In genomic region chr13:99496106-99496505, GRCm38 (mm10) we compare ENCODE assay signal across 17 mouse cellular contexts. TPM values are rescaled to one million over a fixed set of nuclear protein-coding genes. Genes with fewer than 3 reads are reported as not detected.
A peak's percentile ranks its signal among the peaks of the same experiment; 100 is the strongest.
DNase-seq lines count a peak whose midpoint lies in the region; ATAC-seq and TF ChIP-seq lines count a peak whose summit lies in the region.
"Had no signal": no experiment of that assay in that cellular context is flagged by ENCODE, and none has a peak within 500 bp of the region (broad histone marks: within the 10 kb centered on the region; RNA-seq: fewer than 3 reads in every experiment).

No protein-coding gene starts in this region.

- TF ChIP-seq CTCF in liver, embryonic 14.5 days (IDR thresholded peaks at IDR 0.05; ENCODE audit: low read depth), result peak; percentile 21; the same call in 1 of the 2 replicates
- peak in 1 of 2 experiments; percentile 53; a peak in 2 of 4 replicates for TF ChIP-seq CTCF in CH12.LX (conservative IDR thresholded peaks at IDR 0.05 in 1 of 2, IDR thresholded peaks at IDR 0.05 in 1 of 2; ENCODE audit: low read depth in 2 of 2, low read length in 2 of 2)
- TF ChIP-seq CTCF in cortical plate, adult 2 months (IDR thresholded peaks at IDR 0.05; ENCODE audit: extremely low read depth, insufficient read depth, low read length), result peak; percentile 43; the same call in 1 of the 2 replicates

- no peaks in the 10 kb centered on the region for H3K9me3 ChIP-seq in liver, embryonic 14.5 days (ENCODE audit: control insufficient read depth, low read length)
- H3K9me3 ChIP-seq in liver, embryonic 11.5 days (ENCODE audit: control insufficient read depth, low read length), result no peaks in the 10 kb centered on the region
- no peaks in the 10 kb centered on the region for H3K9me3 ChIP-seq in CH12.LX (replicated peaks; ENCODE audit: low read length)
- no peaks in the 10 kb centered on the region for H3K9me3 ChIP-seq in limb, embryonic 10.5 days (replicated peaks)
- H3K9me3 ChIP-seq: forebrain, embryonic 13.5 days; heart, embryonic 12.5 days; hindbrain, embryonic 10.5 days had no signal

- TF ChIP-seq POLR2A in CH12.LX (IDR thresholded peaks at IDR 0.05; ENCODE audit: low read depth, low read length), result no peak
- TF ChIP-seq POLR2A in cortical plate, adult 2 months (IDR thresholded peaks at IDR 0.05; ENCODE audit: extremely low read depth, insufficient read depth, low read length), result no peak

- no peak overlapping the region for H3K9ac ChIP-seq in liver, embryonic 14.5 days (replicated peaks)
- H3K9ac ChIP-seq in liver, embryonic 11.5 days (ENCODE audit: low read depth, low read length), result no peak overlapping the region
- no peak overlapping the region for H3K9ac ChIP-seq in CH12.LX (ENCODE audit: insufficient read depth, low read depth)
- H3K9ac ChIP-seq: forebrain, embryonic 13.5 days; heart, embryonic 12.5 days had no signal

- no peaks in the 10 kb centered on the region for H3K79me2 ChIP-seq in CH12.LX (replicated peaks; ENCODE audit: control insufficient read depth, extremely low read depth, insufficient read depth, poor library complexity, severe bottlenecking)

- intact Hi-C loops in heart, postnatal 36 days (cut with DNase I), result loop anchor here (5.0 kb wide), 2 partner anchors 49 to 341 kb away; no protein-coding TSS in a partner anchor

- DNase-seq in heart, adult 11 months, result peak; percentile 23
- no peak for DNase-seq in heart, postnatal 36 days
- no peak for DNase-seq in liver, embryonic 14.5 days (ENCODE audit: low read depth in 3 of 3, low spot score in 3 of 3)
- DNase-seq in liver, embryonic 11.5 days (ENCODE audit: low spot score), result no peak
- DNase-seq in CH12.LX (ENCODE audit: extremely low read depth), result peak; percentile 12
- DNase-seq in adrenal gland, postnatal 36 days, result no peak
- no peak for DNase-seq in limb, embryonic 10.5 days (ENCODE audit: low spot score)
- DNase-seq: cerebellum, adult 11-12 months; embryo, embryonic 11 days; kidney, postnatal 36 days; midbrain, embryonic 14.5 days had no signal

- no peak for TF ChIP-seq EP300 in liver, embryonic 14.5 days (IDR thresholded peaks at IDR 0.05; ENCODE audit: low read depth)
- TF ChIP-seq EP300 in CH12.LX (IDR thresholded peaks at IDR 0.05; ENCODE audit: low read length), result no peak

- H3K27ac ChIP-seq in liver, embryonic 14.5 days, result no peak overlapping the region
- H3K27ac ChIP-seq in liver, embryonic 11.5 days (ENCODE audit: low read depth, low read length), result no peak overlapping the region
- no peak overlapping the region for H3K27ac ChIP-seq in CH12.LX (ENCODE audit: insufficient read depth, low read depth)
- no peak overlapping the region for H3K27ac ChIP-seq in cortical plate, adult 2 months (ENCODE audit: insufficient read depth, low read length)
- H3K27ac ChIP-seq in limb, embryonic 10.5 days, result no peak overlapping the region
- H3K27ac ChIP-seq: forebrain, embryonic 13.5 days; hindbrain, embryonic 10.5 days had no signal

- H3K27me3 ChIP-seq in liver, embryonic 14.5 days (ENCODE audit: control insufficient read depth, insufficient read depth, low read length), result no peaks in the 10 kb centered on the region
- H3K27me3 ChIP-seq in liver, embryonic 11.5 days (replicated peaks; ENCODE audit: control insufficient read depth, insufficient read depth, low read length), result no peaks in the 10 kb centered on the region
- H3K27me3 ChIP-seq in CH12.LX (replicated peaks), result no peaks in the 10 kb centered on the region
- no peaks in the 10 kb centered on the region for H3K27me3 ChIP-seq in limb, embryonic 10.5 days (ENCODE audit: low read depth, poor library complexity, severe bottlenecking)
- H3K27me3 ChIP-seq: forebrain, embryonic 13.5 days; heart, embryonic 12.5 days had no signal

- no peak overlapping the region for H3K4me2 ChIP-seq in liver, embryonic 14.5 days (ENCODE audit: low read depth)
- no peak overlapping the region for H3K4me2 ChIP-seq in liver, embryonic 11.5 days
- no peak overlapping the region for H3K4me2 ChIP-seq in CH12.LX (ENCODE audit: insufficient read depth, low read depth, poor library complexity, severe bottlenecking)
- H3K4me2 ChIP-seq: forebrain, embryonic 13.5 days; heart, embryonic 12.5 days had no signal

- H3K4me3 ChIP-seq in liver, embryonic 14.5 days (ENCODE audit: insufficient read depth in 1 of 2, low read depth in 2 of 2, low read length in 2 of 2), result no peak overlapping the region
- H3K4me3 ChIP-seq in liver, embryonic 11.5 days (ENCODE audit: low read depth, low read length), result no peak overlapping the region
- no peak overlapping the region for H3K4me3 ChIP-seq in CH12.LX (replicated peaks in 1 of 3; ENCODE audit: low read depth in 2 of 3, low read length in 2 of 3, poor library complexity in 1 of 3)
- H3K4me3 ChIP-seq in cortical plate, adult 2 months (ENCODE audit: insufficient read depth, low read length), result no peak overlapping the region
- H3K4me3 ChIP-seq in limb, embryonic 10.5 days, result no peak overlapping the region
- H3K4me3 ChIP-seq: forebrain, embryonic 13.5 days; heart, embryonic 12.5 days; hindbrain, embryonic 10.5 days had no signal

- no peaks in the 10 kb centered on the region for H3K4me1 ChIP-seq in liver, embryonic 14.5 days (replicated peaks; ENCODE audit: control insufficient read depth in 2 of 2, insufficient read depth in 2 of 2, low read length in 1 of 2)
- no peaks in the 10 kb centered on the region for H3K4me1 ChIP-seq in liver, embryonic 11.5 days (replicated peaks; ENCODE audit: control insufficient read depth, insufficient read depth, low read length)
- peaks cover 0 to 5% of the 10 kb centered on the region in 2 experiments; a peak in 2 of 4 replicates for H3K4me1 ChIP-seq in CH12.LX (ENCODE audit: control insufficient read depth in 1 of 2, insufficient read depth in 2 of 2)
- H3K4me1 ChIP-seq in cortical plate, adult 2 months (ENCODE audit: control insufficient read depth, insufficient read depth, low read length), result peaks cover 17% of the 10 kb centered on the region
- peaks cover 12% of the 10 kb centered on the region for H3K4me1 ChIP-seq in limb, embryonic 10.5 days

- 65% methylated on average over 7 of the region's 7 CpGs for WGBS in liver, embryonic 14.5 days (ENCODE audit: insufficient replicate concordance)
- WGBS in liver, embryonic 11.5 days, result 79% methylated on average over 7 of the region's 7 CpGs
- 89% methylated on average over 7 of the region's 7 CpGs for WGBS in limb, embryonic 10.5 days

- TF ChIP-seq RAD21 in CH12.LX (IDR thresholded peaks at IDR 0.05; ENCODE audit: low read depth, low read length), result peak; percentile 26

- in situ Hi-C loops in CH12.LX (cut with MboI; ENCODE audit: low pct_ligation_motif_present, low pct_unique_long_range_greater_than_20kb, low sequenced_read_pairs), result no loop called here

- no peaks in the 10 kb centered on the region for H3K36me3 ChIP-seq in liver, embryonic 14.5 days (replicated peaks; ENCODE audit: control insufficient read depth, insufficient read depth, low read depth)
- no peaks in the 10 kb centered on the region for H3K36me3 ChIP-seq in liver, embryonic 11.5 days (ENCODE audit: control insufficient read depth, insufficient read depth, low read length)
- H3K36me3 ChIP-seq in CH12.LX (replicated peaks in 1 of 2; ENCODE audit: control insufficient read depth in 1 of 2, insufficient read depth in 1 of 2, low read length in 1 of 2), result no peaks in the 10 kb centered on the region
- 0 out of 2 replicates have a peak, but pooled peaks cover 3% of the 10 kb centered on the region for H3K36me3 ChIP-seq in limb, embryonic 10.5 days

- ATAC-seq in liver, embryonic 14.5 days (ENCODE audit: insufficient read depth), result no peak
- no peak for ATAC-seq in liver, embryonic 11.5 days (replicated peaks; ENCODE audit: low FRiP score)
- ATAC-seq: CD4-positive, CD25-positive, alpha-beta regulatory T cell, adult 4 months; forebrain, embryonic 13.5 days; intestine, embryonic 16.5 days had no signal

- dilution Hi-C loops in CH12.LX (cut with MboI; ENCODE audit: extremely low pct_ligation_motif_present, extremely low pct_unique_long_range_greater_than_20kb, low sequenced_read_pairs), result no loop called here

TF ChIP-seq in CH12.LX, 34 proteins besides CTCF, POLR2A, EP300 and RAD21:
- TF ChIP-seq CHD2 (IDR thresholded peaks at IDR 0.05; ENCODE audit: low read length) (no peak), SIN3A (IDR thresholded peaks at IDR 0.05; ENCODE audit: low read length) (no peak), SMC3 (IDR thresholded peaks at IDR 0.05; ENCODE audit: low read depth, low read length) (peak; percentile 33)

RNA-seq across cellular contexts. Expression of gene Map1b, which starts 20.2 kb away (rescaled TPM):
- 10 to 100 TPM; 11.8 to 14.4 TPM for total RNA-seq in heart, postnatal 36 days (2021)
- 0.19 and 0.27 TPM in 2 replicates for polyA plus RNA-seq in liver, embryonic 14.5 days (2012; rRNA removed)
- polyA plus RNA-seq in liver, embryonic 14.5 days (2014; fragmentation: Nextera tagmentation; extraction: Ambion mirVana), result 1.2 and 1.7 TPM in 2 replicates
- 32.6 and 39.6 TPM in 2 replicates for polyA plus RNA-seq in liver, embryonic 11.5 days (2014; fragmentation: Nextera tagmentation; extraction: Ambion mirVana)
- total RNA-seq in CH12.LX (2012; rRNA removed) (0.08 and 0.13 TPM in 2 replicates), CH12.LX (2014; rRNA removed) (not detected in 2 replicates)
- 0.04 TPM in 2 replicates for polyA plus RNA-seq in CH12.LX (2012; ENCODE audit: insufficient read length, low read depth)
- polyA plus RNA-seq in cortical plate, adult 2 months (2012; rRNA removed), result 128 and 134 TPM in 2 replicates
- 100 to 1,000 TPM in 1 of 2 experiments, 10 to 100 TPM in 1; 65.1 to 216 TPM for total RNA-seq in adrenal gland, postnatal 36 days (2021)
- 60.1 and 64.6 TPM in 2 replicates for polyA plus RNA-seq in limb, embryonic 10.5 days (2016; fragmentation: Nextera tagmentation; extraction: Ambion mirVana)

Comparison
In these comparisons a context has a peak if more than half of its experiments do, and no peak if none do; other contexts are left out.
1. DNase-seq: peak in heart, adult 11 months (single experiment) and CH12.LX (single experiment); none in heart, postnatal 36 days (0 of 2), liver, embryonic 14.5 days (0 of 3), liver, embryonic 11.5 days (single experiment), adrenal gland, postnatal 36 days (0 of 2) and limb, embryonic 10.5 days (single experiment).
2. RNA of gene Map1b, which starts 20.2 kb away (polyA plus RNA-seq): 128 to 134 TPM in cortical plate, adult 2 months, 60.1 to 64.6 TPM in limb, embryonic 10.5 days and 32.6 to 39.6 TPM in liver, embryonic 11.5 days; 0.19 to 1.7 TPM in liver, embryonic 14.5 days and 0.04 TPM in CH12.LX; every median in the first group is over 10 times any median in the second.